Mouse (Mus musculus) gonadal fat pad, adult 2 months (tissue): ENCODE measurements around the gene Eya3. TPM values are rescaled to one million over a fixed set of nuclear protein-coding genes. Genes with fewer than 3 reads are reported as not detected.
"Not testable (repeated sequence)": the region's sequence is repeated elsewhere in the genome, so short reads cannot be mapped to it uniquely, and the experiment has no call there.

Source experiments
- DNase-seq: peaks from one replicate; pipeline ENCODE4 v3.0.0-alpha.2; 2012; ENCODE audit warnings: low read depth
- polyA plus RNA-seq: library from polyadenylated mRNA; depleted of rRNA; stranded (reverse); fragments of >200 nt; gene quantifications from 2 replicates; pipeline ENCODE4 v1.2.3, GENCODE M21; 2012

Gene Eya3
- polyA plus RNA-seq, 1 experiment: 20.4 TPM

GRCm38 (mm10) chr4:132647439-132647838, 8.7 kb downstream of the Eya3 start:
- no peak for DNase-seq

- no peak for DNase-seq
Measured at GRCm38 (mm10) chr4:132649271-132649999, 10.6 kb downstream of the Eya3 start.

GRCm38 (mm10) chr4:132652842-132653241, 14.1 kb downstream of the Eya3 start:
- DNase-seq: no peak

- no peak for DNase-seq
Measured at GRCm38 (mm10) chr4:132653799-132654198, 15.0 kb downstream of the Eya3 start.

- DNase-seq: no peak
Measured at GRCm38 (mm10) chr4:132655290-132655689, 16.5 kb downstream of the Eya3 start.

GRCm38 (mm10) chr4:132659106-132659505, 20.3 kb downstream of the Eya3 start:
- DNase-seq: no peak

GRCm38 (mm10) chr4:132672697-132673096, 33.9 kb downstream of the Eya3 start:
- DNase-seq: no peak

GRCm38 (mm10) chr4:132676771-132677539, 38.2 kb downstream of the Eya3 start:
- no peak for DNase-seq

- DNase-seq: no peak
Measured at GRCm38 (mm10) chr4:132689634-132690033, 50.8 kb downstream of the Eya3 start.

- DNase-seq: no peak
Measured at GRCm38 (mm10) chr4:132693366-132693765, 54.6 kb downstream of the Eya3 start.

- no peak for DNase-seq
Measured at GRCm38 (mm10) chr4:132702076-132702475, 63.3 kb downstream of the Eya3 start.

- DNase-seq: no peak
Measured at GRCm38 (mm10) chr4:132706885-132707284, 68.1 kb downstream of the Eya3 start.

GRCm38 (mm10) chr4:132713181-132713580, 74.4 kb downstream of the Eya3 start:
- DNase-seq: no peak

GRCm38 (mm10) chr4:132718251-132718650, 79.5 kb downstream of the Eya3 start:
- no peak for DNase-seq

- no peak for DNase-seq
Measured at GRCm38 (mm10) chr4:132728233-132728632, 89.4 kb downstream of the Eya3 start.

GRCm38 (mm10) chr4:132731616-132732015, 92.8 kb downstream of the Eya3 start:
- DNase-seq: no peak

- DNase-seq: no peak
Measured at GRCm38 (mm10) chr4:132732148-132732684, 93.4 kb downstream of the Eya3 start, which contains the start of gene Xkr8. Gene Xkr8 (minus strand): TSS chr4:132732546.

GRCm38 (mm10) chr4:132733071-132733770, 94.4 kb downstream of the Eya3 start:
- no peak for DNase-seq

GRCm38 (mm10) chr4:132734766-132735165, 96.0 kb downstream of the Eya3 start:
- DNase-seq: no peak

- no peak for DNase-seq
Measured at GRCm38 (mm10) chr4:132735389-132735788, 96.6 kb downstream of the Eya3 start.

- no peak for DNase-seq
Measured at GRCm38 (mm10) chr4:132735894-132736293, 97.1 kb downstream of the Eya3 start.

- DNase-seq: not testable (repeated sequence)
Measured at GRCm38 (mm10) chr4:132737154-132737553, 98.4 kb downstream of the Eya3 start.
